Mouse (Mus musculus): ENCODE measurements around the gene Gng12. TPM values are rescaled to one million over a fixed set of nuclear protein-coding genes. Genes with fewer than 3 reads are reported as not detected.

The Gng12 gene
- polyA plus RNA-seq (2017; shearing (Covaris generic)): 21.0 TPM

DNA sequence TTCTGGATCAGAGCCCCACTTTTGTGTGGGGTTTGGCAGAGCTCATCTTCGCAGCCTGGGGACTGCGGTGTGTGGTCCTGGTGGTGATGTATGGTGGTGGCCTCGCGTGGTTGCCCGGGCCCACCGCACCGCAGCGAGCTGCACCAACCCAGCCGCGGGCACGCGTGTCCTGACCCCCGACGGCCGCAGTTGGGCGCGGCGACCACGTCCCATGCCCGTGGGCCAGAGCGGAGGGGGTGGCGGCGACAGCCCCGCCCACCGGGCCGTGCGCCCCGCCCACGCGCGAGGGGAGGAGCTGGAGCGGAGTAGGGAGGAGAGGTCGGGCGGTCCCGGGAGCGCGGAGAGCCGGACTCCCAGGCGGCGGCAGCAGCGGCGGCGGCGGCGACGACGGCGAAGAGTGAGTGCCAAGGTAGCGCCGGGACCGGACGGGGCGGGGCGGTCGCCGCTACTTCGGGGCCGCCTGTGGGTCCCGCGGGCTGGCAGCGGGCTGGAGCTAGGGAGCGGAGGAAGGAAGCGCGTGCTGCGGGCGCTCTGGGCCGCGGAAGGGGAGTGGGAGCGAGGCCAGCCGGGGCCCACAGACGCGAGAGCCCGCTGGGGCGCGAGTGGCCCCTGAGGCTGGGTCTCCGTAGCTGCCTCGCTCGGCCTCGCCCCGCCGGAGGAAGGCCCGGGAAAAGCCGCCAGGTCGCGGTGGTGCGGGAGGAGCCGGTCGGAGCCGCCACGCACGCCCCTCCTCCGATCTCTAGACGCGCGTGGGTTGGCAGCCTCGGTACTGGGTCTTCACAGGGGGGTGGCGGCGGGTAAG is at the start of gene Gng12:
Gene Gng12 (plus strand): TSS at position 279 of the 802 bp plus-strand sequence.

DNA sequence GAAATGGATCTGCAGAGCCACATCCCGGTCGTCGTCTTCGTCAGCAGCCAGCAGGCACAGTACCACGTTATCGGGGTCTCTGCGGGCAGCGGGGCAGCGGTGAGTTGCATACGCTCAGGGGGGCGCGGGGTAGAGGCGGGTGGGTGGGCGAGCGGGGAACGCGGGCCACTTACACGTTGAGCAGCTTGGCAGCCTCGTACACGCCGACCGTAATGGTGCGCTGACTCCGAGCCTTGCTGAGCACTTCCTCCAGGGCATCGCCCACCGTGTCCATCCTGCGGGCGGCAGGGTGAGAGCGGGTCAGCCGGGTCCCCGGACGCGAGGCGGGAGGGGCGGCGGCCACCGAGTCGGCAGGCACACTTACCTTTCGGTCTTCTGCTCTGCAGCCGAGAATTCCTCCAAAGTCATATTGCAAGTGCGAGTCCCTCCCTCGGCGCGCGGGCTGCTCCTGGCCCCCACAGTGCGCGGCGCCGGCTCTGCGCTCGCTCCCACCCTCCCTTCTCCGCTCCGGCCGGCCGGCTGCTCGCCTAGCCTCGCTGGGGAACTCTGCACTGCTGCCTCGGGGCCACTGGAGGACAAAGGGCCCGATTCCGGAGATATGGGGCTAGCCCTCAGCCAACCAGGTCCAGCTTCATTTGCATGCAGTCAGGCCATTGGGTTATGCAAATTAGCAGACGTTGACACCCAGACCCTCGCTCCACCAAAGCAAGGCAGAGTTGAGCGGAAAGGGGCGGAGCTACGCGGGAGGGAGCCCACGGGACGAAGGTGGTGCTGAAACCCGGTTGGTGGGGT is 140.8 kb downstream of the Gng12 start, which contains the start of gene Gadd45a:
Gene Gadd45a (minus strand): TSS at position 621 of the 792 bp plus-strand sequence.

Other genes with a start within 250 kb of the Gng12 start
- not detected for gene Vmn1r35, start 210.5 kb upstream of the Gng12 start, polyA plus RNA-seq (2017; shearing (Covaris generic))
- not detected for gene Vmn1r36, start 177.2 kb upstream of the Gng12 start, polyA plus RNA-seq (2017; shearing (Covaris generic))
- gene Vmn1r37, start 167.0 kb upstream of the Gng12 start, polyA plus RNA-seq (2017; shearing (Covaris generic)): not detected
- 0.10 TPM for gene Vmn1r38, start 113.8 kb upstream of the Gng12 start, polyA plus RNA-seq (2017; shearing (Covaris generic))
- gene Vmn1r39, start 85.8 kb upstream of the Gng12 start, polyA plus RNA-seq (2017; shearing (Covaris generic)): not detected
- 65.3 TPM for gene Gadd45a, start 141.1 kb downstream of the Gng12 start, polyA plus RNA-seq (2017; shearing (Covaris generic))